Mouse (Mus musculus): ENCODE results near the gene Tmc8. TPM values are rescaled to one million over a fixed set of nuclear protein-coding genes. Genes with fewer than 3 reads are reported as not detected.
"Not testable (repeated sequence)": the region's sequence is repeated elsewhere in the genome, so short reads cannot be mapped to it uniquely, and the experiment has no call there.

Tmc8 gene
- total RNA-seq, 2 experiments from 2014 or later, result 19.8 to 33.7 TPM

DNA sequence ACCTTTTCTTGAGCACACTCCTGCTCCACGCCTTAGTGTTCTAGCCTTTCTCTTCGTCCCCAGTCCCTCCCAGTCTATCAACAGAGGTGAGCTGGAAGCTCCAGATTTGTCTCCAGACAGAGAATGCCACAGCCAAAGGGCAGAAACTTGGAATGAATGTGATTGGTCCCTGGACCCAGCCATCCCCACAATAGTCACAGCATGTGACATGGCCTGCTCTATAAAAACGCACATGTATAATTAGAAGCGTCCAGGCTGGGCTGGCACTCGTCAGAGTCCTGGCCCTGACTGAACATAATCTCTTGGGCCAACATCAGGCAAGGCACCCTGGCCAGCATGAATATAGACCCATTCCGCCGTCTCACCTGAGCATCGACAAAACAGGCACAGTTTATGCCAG, 37.2 kb downstream of the Tmc8 start:
- no peak for ATAC-seq (replicated peaks; ENCODE audit: low FRiP score, poor library complexity, severe bottlenecking)

DNA sequence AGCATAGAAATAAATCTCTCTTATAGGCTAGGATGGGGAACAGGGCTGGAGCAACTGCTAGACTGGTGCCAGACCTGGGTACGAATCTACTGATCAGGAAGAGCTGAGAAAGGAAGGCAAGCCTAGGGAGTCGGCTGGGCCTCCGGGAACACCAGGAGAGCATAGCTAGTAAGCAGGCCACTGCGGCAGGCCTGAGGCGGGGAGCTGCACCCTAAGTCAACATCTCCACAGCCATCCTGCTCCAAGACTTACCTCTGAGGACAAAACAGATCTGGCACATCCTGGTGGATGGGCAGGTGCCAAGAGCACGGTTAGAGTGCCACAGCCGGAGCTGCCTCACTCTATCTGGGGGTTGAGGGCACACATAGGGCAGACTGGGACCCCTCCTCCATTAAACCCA, 38.3 kb downstream of the Tmc8 start:
- ATAC-seq (replicated peaks; ENCODE audit: low FRiP score, poor library complexity, severe bottlenecking), result no peak

DNA sequence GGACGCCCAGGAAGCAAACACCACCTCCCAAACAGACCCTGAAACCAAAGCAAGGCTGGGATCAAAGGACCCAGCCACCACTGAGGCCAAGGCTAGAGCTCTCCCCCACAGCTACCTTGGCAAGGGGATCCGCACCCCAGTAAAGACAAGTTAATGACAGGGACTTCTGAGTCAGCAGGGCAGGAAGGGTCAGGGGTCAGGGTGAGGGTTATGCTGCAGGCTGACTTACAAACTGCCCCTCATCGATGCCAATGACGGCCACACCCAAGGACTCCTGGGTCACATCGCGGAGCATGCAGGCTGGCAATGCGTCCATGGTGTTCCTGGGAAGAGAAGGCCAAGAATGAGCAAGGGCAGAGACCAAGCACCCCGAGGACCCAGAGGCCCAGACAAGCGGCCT, 40.0 kb downstream of the Tmc8 start:
- no peak for ATAC-seq (replicated peaks; ENCODE audit: low FRiP score, poor library complexity, severe bottlenecking)

DNA sequence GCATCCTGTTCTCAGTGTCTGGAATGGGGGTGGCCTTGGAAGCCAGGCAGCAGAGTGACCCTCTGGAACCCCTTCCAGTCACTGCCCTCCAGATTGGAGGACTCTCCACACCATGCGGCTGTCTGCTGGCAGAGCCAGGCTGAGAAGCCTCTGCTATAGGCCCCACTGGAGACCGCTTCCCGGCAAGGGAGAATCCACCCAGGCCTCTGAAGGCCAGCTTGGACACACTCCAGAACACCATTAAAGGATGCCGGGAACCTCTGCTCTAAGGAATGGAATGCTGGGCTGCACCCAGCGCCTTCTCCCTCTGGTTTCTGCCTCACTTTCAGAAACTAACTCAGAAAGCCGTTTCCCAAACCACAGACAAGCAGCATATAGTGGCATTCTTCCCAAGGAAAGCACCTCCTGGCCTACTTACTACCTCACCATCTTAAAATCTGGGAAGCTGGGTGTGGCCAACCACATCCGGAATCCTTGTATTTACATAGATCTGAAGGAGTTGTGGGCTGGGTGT, 40.9 kb downstream of the Tmc8 start:
- no peak for ATAC-seq (replicated peaks; ENCODE audit: low FRiP score, poor library complexity, severe bottlenecking)

DNA sequence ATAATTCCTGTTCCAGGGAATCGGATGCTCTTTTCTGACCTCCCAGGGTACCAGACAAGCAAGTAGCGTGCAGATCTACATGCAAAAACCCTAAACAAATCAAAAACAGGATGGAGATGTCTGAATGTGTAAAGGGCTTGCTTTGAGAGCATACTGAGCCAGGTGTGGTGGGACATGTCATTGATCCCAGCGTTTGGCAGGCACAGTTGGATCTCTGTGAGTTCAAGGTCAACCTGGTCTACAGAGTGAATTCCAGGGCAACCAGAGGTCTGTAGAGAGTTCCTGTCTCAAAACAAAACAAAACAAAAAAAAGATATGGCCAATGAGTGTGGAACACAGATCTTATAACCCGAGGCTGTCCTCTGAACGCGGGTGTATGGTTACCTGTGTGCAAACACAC, 41.5 kb downstream of the Tmc8 start:
- no peak for ATAC-seq (replicated peaks; ENCODE audit: low FRiP score, poor library complexity, severe bottlenecking)

DNA sequence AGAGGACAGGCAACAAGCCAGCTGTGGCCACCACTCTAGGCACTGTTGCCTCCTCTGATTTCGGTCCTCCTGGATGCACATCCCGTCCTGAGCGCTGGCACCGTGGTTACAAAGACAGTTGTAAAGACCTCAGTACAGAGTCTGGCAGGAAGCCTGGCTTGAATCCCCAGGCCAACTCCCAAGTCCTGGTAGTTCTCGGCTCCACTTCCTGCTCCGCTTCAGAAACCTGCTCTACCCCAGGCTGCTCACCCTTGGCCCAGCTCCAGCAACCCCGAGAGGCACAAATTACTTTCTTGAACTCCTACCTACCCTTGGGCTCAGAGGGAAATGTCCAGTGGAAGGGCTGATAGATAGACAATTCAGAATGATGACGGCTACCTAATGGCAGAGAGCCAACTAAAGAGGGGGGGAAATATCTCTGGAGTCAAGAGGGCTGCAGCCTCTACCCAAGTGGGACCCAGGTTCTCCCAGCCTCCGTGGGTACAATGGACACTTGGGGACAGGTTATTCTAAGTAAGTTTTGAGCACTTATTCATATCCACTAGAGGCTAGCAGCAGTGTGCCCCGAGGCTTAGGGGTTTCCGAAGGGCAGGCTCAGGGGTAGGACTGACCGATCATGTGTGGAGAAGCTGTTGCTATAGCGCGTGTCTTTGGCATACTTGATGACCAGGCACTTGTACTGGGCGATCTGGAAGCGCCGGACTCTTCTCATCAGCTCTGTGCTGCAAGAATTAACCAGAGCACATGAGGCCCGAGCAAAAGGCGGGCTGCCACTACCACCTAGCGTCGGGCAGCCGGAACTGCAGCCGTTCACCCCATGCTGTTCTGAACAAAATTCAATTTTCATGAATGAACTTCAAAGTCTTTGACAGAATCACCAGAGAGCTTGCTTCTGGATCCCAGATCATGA, 42.4 kb downstream of the Tmc8 start:
- peak; percentile 41 for ATAC-seq (replicated peaks; ENCODE audit: low FRiP score, poor library complexity, severe bottlenecking)

DNA sequence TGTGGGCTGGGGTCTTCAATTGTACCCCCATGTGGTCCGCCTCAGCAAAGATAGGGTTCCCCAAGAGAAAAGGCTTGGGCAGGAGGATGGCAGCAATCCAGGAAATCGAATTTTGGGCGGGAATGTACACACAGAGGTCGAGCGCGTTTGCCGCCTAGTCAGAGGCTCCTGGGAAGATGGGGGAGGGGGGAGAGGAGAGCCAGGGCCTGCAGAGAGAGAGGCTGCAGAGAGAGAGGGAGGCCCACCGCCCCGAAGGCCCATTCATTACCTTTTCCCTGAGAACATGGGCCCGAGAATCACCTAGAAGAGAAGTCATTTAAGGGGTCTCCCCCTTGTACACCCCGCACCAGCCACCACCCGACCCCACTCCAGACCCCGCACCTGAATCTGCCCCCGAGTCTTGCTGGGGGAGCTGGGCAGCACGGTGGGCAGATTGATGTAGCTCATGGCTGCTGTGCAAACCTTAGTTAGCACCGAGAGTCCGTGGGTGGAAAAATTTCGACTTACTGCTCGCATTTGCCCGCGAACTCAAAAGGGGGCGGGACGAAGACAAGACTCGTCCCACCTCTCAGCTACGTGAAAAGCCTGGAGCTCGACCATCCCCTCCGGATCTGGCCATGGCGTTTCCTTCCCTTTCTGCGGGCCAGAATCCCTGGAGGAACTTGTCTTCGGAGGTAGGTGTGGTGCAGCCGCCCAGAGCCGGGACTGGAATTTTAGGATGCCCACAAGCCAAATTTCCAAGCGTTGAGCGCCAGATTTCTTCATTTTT, 43.6 kb downstream of the Tmc8 start, which contains the start of the genes Afmid and Tk1:
TSS of gene Afmid (plus strand) at position 592 of the 769 bp plus-strand sequence.
TSS of gene Tk1 (minus strand) at position 760 of the 769 bp plus-strand sequence.
- ATAC-seq (replicated peaks; ENCODE audit: low FRiP score, poor library complexity, severe bottlenecking), result peak; percentile 41

DNA sequence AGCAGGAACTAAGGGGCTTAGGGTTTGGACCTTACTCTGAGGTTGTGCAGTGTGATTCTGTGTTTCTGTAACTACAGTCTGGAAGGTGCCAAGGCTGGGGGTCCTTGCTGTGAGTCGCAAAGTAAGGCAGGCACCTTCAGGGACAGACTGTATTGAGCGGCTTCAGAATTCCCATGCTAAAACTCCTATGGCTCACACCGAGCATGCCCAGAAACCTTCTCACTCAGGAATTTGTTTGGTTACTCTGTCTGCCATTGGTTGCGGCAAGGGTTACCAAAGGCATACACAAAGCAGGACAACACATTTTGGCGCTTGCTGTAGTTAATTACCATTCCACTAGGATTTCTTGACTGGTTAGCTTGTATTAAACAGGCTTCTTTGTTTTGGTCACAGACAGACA, 44.3 kb downstream of the Tmc8 start:
- ATAC-seq (replicated peaks; ENCODE audit: low FRiP score, poor library complexity, severe bottlenecking), result no peak

DNA sequence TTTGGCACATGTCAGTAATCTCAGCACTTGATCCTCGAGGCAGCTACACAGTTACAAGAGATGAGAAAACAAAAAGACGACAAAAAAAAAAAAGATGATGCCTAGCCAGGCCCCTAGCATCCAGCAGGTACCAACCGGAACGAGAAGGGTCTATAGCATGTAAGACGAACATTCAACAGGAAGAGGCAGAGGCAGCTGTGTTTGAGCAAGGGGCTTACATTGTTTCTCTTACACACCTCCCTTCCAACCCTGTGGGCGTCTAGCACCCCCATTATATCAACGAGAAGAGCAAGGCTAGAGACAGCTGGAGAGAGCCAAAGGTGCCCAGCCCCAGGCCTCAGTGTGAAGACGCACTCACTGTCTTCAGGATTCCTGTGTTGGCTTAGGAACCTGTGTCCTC, 45.0 kb downstream of the Tmc8 start:
- ATAC-seq (replicated peaks; ENCODE audit: low FRiP score, poor library complexity, severe bottlenecking), result no peak

DNA sequence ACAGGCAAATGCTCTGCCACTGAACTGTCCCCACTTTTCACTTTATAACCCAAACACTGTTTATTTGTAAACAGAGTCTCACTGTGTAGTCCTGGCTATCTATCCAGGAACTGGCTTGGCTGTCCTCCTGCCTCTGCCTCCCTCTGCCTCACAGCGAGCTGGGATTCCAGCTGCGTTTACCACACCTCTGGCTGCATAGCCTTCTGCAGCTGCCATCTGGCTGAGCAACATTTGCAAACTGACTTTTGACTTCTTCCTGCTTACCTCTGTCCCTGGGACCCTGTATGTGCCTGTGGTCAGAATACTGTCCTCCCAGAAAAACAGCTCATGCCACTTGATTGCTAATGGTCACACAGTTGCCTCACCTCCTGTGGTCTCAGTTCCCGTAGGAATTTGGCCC, 45.5 kb downstream of the Tmc8 start:
- no peak for ATAC-seq (replicated peaks; ENCODE audit: low FRiP score, poor library complexity, severe bottlenecking)

DNA sequence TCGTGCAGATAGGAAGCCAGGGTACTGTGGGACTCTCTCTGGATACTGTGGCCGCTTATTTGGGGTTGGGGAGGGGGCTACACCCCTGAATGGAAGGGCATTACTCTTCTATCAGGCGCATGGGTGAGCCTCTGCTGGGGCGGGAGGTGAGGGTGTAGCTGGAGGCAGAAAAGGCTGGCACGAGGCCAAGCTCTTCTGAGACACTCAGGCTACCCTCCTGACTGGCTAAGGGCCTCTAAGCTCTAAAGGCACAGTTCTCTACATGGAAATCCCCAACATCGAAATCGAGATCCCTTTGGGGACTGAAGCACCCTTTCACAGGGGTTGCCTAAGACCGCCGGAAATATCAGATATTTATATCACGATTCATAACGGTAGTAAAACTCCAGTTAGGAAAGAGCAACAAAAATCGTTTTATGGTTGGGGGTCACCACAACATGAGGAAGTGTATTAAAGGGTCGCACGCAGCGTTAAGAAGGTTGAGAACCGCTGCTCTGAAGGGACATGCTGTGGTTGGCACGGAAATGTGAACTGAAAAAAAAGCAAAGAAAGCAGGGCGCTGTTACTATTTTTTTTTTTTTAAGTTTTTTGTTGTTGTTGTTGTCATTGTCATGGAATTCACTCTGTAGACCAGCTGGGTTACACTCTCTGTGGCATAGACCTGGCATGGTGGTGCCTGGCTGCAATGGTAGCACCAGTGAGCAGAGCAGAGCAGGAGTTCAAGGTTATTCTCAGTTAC, 46.4 kb downstream of the Tmc8 start:
- ATAC-seq (replicated peaks; ENCODE audit: low FRiP score, poor library complexity, severe bottlenecking), result 0 out of 2 replicates have a peak, but pooled peaks have one; percentile 12

DNA sequence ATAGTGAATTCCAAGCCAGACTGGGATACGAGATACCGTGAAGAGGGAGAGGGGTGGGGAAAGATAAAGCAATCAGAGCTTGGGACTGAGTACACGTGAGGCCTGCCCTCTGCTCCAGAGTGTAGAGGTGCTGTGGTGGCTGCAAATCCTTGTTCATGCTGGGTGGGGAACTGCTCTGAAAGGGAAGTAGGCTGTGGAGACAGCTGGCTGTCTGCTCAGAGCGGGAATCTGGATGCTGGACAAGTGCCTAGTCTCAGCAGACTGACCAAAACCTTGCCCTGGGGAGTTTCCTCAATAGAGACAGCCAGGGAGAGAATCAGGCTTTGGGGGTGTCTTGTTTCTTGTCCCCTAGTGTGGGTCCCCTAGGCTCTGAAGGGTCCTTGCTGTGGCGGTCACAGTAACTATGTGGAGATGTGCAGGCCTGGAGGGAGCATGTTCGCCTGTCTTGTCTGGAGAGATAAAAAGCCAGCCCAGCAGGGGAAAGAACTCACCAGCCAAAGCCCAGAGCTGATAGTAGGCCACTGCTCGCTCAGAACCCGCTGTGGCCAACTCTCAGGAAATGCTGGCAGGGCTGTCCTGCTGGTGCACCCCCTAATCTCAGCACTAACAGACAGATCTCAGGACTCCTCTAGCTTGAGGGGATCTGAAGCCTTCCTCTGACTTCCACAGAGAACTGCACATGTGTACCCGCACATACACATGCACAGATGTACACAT, 47.2 kb downstream of the Tmc8 start:
- ATAC-seq (replicated peaks; ENCODE audit: low FRiP score, poor library complexity, severe bottlenecking), result peak; percentile 16

DNA sequence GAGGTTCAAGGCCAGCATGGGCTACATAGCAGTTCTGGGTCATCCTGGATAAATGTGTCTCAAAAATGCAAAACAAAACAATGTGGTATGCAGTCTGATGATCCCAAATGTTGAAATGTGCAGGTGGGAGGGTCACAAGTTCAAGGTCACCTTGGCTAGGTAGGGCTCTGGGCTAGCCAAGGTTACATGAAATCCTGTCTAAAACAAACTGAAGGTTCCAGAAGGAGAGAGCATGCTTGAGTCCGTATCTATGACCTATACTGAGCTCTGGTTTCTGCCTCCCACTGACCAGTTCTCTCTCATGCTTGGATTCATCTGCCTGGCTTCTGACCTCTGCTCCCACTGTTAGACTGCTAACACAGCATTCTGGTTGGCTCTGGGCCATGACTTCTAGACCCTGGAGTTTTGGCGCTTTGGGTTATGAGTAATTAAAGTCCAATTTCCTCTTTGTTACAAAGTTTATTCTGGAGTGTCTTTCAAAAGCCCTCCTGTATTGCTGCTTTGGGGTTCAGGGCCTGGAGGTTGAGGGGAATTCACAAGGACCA, 47.9 kb downstream of the Tmc8 start:
- no peak for ATAC-seq (replicated peaks; ENCODE audit: low FRiP score, poor library complexity, severe bottlenecking)

DNA sequence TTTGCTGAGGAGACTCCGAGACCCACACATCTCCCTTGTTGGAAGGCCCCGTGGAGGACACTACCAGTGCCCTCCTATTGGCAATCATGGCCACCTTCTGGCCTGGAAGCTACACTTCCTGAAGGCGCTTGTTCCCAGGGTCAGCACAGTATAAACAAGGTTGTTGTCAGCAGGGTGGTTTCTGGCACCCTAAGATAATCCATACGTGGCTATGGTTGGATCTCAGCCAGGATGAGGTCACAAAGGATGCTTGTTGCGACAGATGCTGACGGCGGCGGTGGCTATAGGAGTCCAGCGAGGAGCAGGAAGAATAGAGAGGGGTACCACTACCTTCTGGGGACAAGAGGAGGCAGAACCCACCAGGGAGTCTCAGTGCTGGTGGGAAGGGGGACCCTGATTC, 48.5 kb downstream of the Tmc8 start:
- ATAC-seq (replicated peaks; ENCODE audit: low FRiP score, poor library complexity, severe bottlenecking), result peak; percentile 40

DNA sequence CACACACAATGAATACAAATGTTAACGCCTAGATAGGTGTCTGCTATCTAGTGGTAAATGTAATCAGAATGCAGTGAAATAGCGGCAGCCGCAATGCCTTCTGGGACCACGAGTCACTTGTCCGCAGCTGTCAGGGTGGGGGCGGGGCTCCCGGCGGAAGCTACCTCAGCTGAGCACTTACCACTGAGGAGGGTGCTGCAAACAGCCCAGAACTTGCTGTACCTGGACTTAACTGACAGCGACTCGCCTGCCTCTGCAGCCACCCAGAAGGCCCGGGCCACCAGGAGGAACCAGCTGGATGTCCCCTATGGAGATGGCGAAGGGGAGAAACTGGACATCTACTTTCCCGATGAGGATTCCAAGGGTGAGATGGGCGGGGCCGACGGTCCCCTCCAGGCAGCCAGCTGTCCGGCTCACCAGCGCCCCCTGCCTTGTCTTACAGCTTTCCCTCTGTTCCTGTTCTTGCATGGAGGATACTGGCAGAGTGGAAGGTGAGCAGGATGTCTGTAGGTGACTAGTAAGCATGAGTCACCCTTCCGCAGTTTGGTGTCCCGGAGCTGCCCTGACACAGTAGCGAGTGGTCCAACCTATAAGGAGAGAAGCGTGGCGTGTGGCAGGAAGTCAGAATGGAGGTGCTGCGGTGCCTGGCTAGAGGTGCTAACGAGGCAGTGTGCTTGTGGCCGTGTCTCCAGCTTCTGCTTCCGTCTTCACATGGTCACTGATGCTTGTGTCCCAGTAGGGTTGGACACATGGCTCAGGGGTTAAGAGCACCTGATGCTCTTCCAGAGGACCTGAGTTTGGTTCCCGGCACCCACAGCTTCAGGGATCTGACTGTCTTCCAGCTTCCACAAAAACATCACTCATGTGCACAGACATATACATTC, 50.5 kb downstream of the Tmc8 start:
- ATAC-seq (replicated peaks; ENCODE audit: low FRiP score, poor library complexity, severe bottlenecking), result peak; percentile 61

DNA sequence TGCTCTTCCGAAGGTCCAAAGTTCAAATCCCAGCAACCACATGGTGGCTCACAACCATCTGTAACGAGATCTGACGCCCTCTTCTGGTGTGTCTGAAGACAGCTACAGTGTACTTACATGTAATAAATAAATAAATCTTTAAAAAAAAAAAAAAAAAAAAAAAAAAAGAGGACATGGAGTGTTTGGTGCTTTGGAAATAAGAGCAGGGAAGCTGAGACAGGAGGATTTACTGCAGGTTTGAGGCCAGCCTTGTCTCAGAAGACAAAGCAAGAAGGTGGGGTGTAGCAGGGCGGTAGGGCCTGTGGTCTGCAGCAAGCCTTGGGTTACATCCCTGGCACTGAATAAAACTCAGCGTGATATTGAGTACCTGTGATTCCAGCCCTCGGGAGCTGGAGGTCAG, 51.6 kb downstream of the Tmc8 start:
- not testable (repeated sequence) for ATAC-seq (replicated peaks; ENCODE audit: low FRiP score, poor library complexity, severe bottlenecking)

DNA sequence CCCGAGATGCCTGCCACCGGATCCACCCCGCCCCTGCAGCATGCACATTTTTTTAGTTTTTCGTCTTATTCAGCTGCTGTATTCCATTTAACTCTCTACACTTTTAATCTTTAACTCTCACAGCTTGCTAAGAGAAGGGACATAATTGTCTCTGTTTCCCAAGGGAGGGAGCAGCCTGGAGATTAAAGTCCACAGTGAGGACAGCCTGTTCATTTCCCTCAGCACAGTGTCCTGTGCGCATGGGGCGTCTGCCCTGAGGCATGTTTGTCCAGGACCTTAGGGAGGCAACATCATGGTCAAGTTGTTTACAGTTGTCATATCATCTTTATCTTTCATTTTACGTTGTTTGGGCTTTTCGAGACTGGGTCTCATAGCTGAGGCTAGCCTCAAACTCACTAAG, 52.2 kb downstream of the Tmc8 start:
- ATAC-seq (replicated peaks; ENCODE audit: low FRiP score, poor library complexity, severe bottlenecking), result no peak

DNA sequence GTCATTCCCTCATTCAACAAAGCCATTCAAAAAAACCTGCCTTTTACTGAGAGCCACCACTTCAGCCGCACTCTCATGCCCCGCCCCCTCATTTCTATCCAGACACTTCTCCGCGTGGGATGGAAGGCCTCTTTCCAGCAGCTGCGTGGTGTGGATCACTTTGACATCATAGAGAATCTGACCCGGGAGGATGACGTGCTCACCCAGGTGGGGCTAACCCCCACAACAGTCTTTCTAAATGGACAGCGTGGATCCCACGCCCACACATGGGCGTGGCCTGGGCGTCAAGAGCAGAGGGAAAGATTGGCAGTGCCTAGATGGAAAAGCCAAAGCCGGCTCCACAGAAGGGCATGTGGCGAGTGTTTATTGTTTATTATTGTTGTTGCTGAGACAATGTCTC, 54.4 kb downstream of the Tmc8 start:
- peak; percentile 43 for ATAC-seq (replicated peaks; ENCODE audit: low FRiP score, poor library complexity, severe bottlenecking)

All from erythroblast, adult 5-6 weeks (primary cell).